Mouse (Mus musculus): ENCODE data around the gene Gm8765. TPM values are rescaled to one million over a fixed set of nuclear protein-coding genes. Genes with fewer than 3 reads are reported as not detected.
"Not testable (repeated sequence)": the region's sequence is repeated elsewhere in the genome, so short reads cannot be mapped to it uniquely, and the experiment has no call there.

The Gm8765 gene
- polyA plus RNA-seq (2012; rRNA removed): 2.0 and 2.4 TPM in 2 replicates

GRCm38 (mm10) chr13:50698012-50698411 is at the start of gene Gm8765:
Gene Gm8765, plus strand, starts transcription at chr13:50698312.
- H3K27ac ChIP-seq (ENCODE audit: control insufficient read depth, insufficient read depth, low read depth, low read length); H3K27me3 ChIP-seq (ENCODE audit: control insufficient read depth, insufficient read depth, low read length); H3K36me3 ChIP-seq (ENCODE audit: control insufficient read depth, insufficient read depth, low read length); H3K4me1 ChIP-seq (ENCODE audit: control insufficient read depth, insufficient read depth, low read length); H3K4me3 ChIP-seq (ENCODE audit: control insufficient read depth, low read depth, low read length): not testable (repeated sequence)

GRCm38 (mm10) chr13:50648771-50649170 is 49.3 kb upstream of the Gm8765 start:
- H3K36me3 ChIP-seq (ENCODE audit: control insufficient read depth, insufficient read depth, low read length); H3K4me1 ChIP-seq (ENCODE audit: control insufficient read depth, insufficient read depth, low read length); H3K27ac ChIP-seq (ENCODE audit: control insufficient read depth, insufficient read depth, low read depth, low read length); H3K4me3 ChIP-seq (ENCODE audit: control insufficient read depth, low read depth, low read length); H3K27me3 ChIP-seq (ENCODE audit: control insufficient read depth, insufficient read depth, low read length): not testable (repeated sequence)

- H3K27me3 ChIP-seq (ENCODE audit: control insufficient read depth, insufficient read depth, low read length); H3K27ac ChIP-seq (ENCODE audit: control insufficient read depth, insufficient read depth, low read depth, low read length); H3K4me3 ChIP-seq (ENCODE audit: control insufficient read depth, low read depth, low read length); H3K36me3 ChIP-seq (ENCODE audit: control insufficient read depth, insufficient read depth, low read length); H3K4me1 ChIP-seq (ENCODE audit: control insufficient read depth, insufficient read depth, low read length): not testable (repeated sequence)
Measured at GRCm38 (mm10) chr13:50750282-50750681, 52.2 kb downstream of the Gm8765 start.

GRCm38 (mm10) chr13:50751732-50752131 is 53.6 kb downstream of the Gm8765 start:
- H3K4me1 ChIP-seq (ENCODE audit: control insufficient read depth, insufficient read depth, low read length): no peaks in the 10 kb centered on the region
- H3K4me3 ChIP-seq (ENCODE audit: control insufficient read depth, low read depth, low read length): no peak overlapping the region
- no peak overlapping the region for H3K27ac ChIP-seq (ENCODE audit: control insufficient read depth, insufficient read depth, low read depth, low read length)
- H3K36me3 ChIP-seq (ENCODE audit: control insufficient read depth, insufficient read depth, low read length): no peaks in the 10 kb centered on the region
- TF ChIP-seq POLR2A (IDR thresholded peaks at IDR 0.05; ENCODE audit: control insufficient read depth, low read depth, low read length) (no peak), CTCF (IDR thresholded peaks at IDR 0.05; ENCODE audit: control insufficient read depth, insufficient read depth, insufficient replicate concordance, low read depth, low read length) (no peak)
- H3K27me3 ChIP-seq (ENCODE audit: control insufficient read depth, insufficient read depth, low read length): no peaks in the 10 kb centered on the region

- H3K4me1 ChIP-seq (ENCODE audit: control insufficient read depth, insufficient read depth, low read length); H3K36me3 ChIP-seq (ENCODE audit: control insufficient read depth, insufficient read depth, low read length); H3K4me3 ChIP-seq (ENCODE audit: control insufficient read depth, low read depth, low read length); H3K27ac ChIP-seq (ENCODE audit: control insufficient read depth, insufficient read depth, low read depth, low read length); H3K27me3 ChIP-seq (ENCODE audit: control insufficient read depth, insufficient read depth, low read length): not testable (repeated sequence)
Measured at GRCm38 (mm10) chr13:50752961-50753360, 54.8 kb downstream of the Gm8765 start.

Other genes with a start within 250 kb of the Gm8765 start
- gene Nutm2, start 231.0 kb upstream of the Gm8765 start, polyA plus RNA-seq (2012; rRNA removed): 2.4 and 2.9 TPM in 2 replicates
- gene Gm904, start 55.1 kb upstream of the Gm8765 start, polyA plus RNA-seq (2012; rRNA removed): 1.8 and 3.7 TPM in 2 replicates

All from testis, adult 2 months (tissue).